Mouse (Mus musculus): ENCODE measurements around the gene Capn7. TPM values are rescaled to one million over a fixed set of nuclear protein-coding genes. Genes with fewer than 3 reads are reported as not detected.

Gene Capn7
- polyA plus RNA-seq, 1 experiment: 6.7 TPM

GRCm38 (mm10) chr14:31402693-31403092 lies 66.3 kb downstream of the Capn7 start:
- no peaks in the 10 kb centered on the region for H3K36me3 ChIP-seq (ENCODE audit: control insufficient read depth, insufficient read depth)
- H3K27me3 ChIP-seq (ENCODE audit: control insufficient read depth, insufficient read depth, insufficient read length): no peaks in the 10 kb centered on the region
- H3K4me3 ChIP-seq (ENCODE audit: insufficient read depth, poor library complexity, severe bottlenecking): no peak overlapping the region
- peaks cover 4% of the 10 kb centered on the region for H3K79me2 ChIP-seq (ENCODE audit: control insufficient read depth, insufficient read depth)
- TF ChIP-seq MYOD1 (IDR thresholded peaks at IDR 0.05; ENCODE audit: control insufficient read depth, insufficient read length, low read depth) (no peak), CEBPB (IDR thresholded peaks at IDR 0.05; ENCODE audit: low read depth) (no peak), FOSL1 (IDR thresholded peaks at IDR 0.05; ENCODE audit: insufficient read depth, low read length, poor library complexity, severe bottlenecking) (no peak), CTCF (IDR thresholded peaks at IDR 0.05; ENCODE audit: control insufficient read depth, insufficient read depth, insufficient read length) (no peak), USF1 (IDR thresholded peaks at IDR 0.05; ENCODE audit: low read depth) (no peak), MYOG (IDR thresholded peaks at IDR 0.05; ENCODE audit: control insufficient read depth, extremely low read depth, insufficient read length) (no peak), MAX (IDR thresholded peaks at IDR 0.05) (no peak)
- no peak overlapping the region for H3ac ChIP-seq (ENCODE audit: control insufficient read depth, insufficient read length, low read depth)
- no peaks in the 10 kb centered on the region for H3K79me3 ChIP-seq (ENCODE audit: low read depth)

DNA sequence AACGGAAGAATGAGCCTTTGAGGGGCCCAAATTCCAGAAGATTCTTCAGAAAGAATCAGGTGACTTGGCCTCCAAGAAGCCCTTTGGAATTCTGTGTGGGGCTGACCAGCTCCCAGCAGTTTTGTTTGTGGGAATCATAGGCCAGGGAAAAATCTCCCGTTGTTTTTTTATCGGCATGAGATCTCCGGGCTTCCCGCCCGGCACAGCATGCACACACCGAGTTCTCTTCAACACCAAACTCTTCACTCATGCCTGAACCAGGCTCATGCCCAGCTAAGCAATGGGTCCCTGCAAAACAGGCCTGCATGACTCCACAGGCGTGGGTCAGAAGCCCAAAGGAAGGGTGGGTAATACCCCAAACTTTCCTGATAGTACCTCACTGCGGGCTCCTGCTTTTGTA lies 67.1 kb downstream of the Capn7 start:
- Histone ChIP-seq H3ac (ENCODE audit: control insufficient read depth, insufficient read length, low read depth) (no peak overlapping the region), H3K36me3 (ENCODE audit: control insufficient read depth, insufficient read depth) (no peaks in the 10 kb centered on the region), H3K27me3 (ENCODE audit: control insufficient read depth, insufficient read depth, insufficient read length) (no peaks in the 10 kb centered on the region), H3K79me2 (ENCODE audit: control insufficient read depth, insufficient read depth) (peaks cover 4% of the 10 kb centered on the region), H3K79me3 (ENCODE audit: low read depth) (peaks cover 2% of the 10 kb centered on the region), H3K4me3 (ENCODE audit: insufficient read depth, poor library complexity, severe bottlenecking) (no peak overlapping the region)
- TF ChIP-seq CEBPB (IDR thresholded peaks at IDR 0.05; ENCODE audit: low read depth) (no peak), USF1 (IDR thresholded peaks at IDR 0.05; ENCODE audit: low read depth) (no peak), FOSL1 (IDR thresholded peaks at IDR 0.05; ENCODE audit: insufficient read depth, low read length, poor library complexity, severe bottlenecking) (no peak), MAX (IDR thresholded peaks at IDR 0.05) (no peak), CTCF (IDR thresholded peaks at IDR 0.05; ENCODE audit: control insufficient read depth, insufficient read depth, insufficient read length) (no peak), MYOD1 (IDR thresholded peaks at IDR 0.05; ENCODE audit: control insufficient read depth, insufficient read length, low read depth) (no peak), MYOG (IDR thresholded peaks at IDR 0.05; ENCODE audit: control insufficient read depth, extremely low read depth, insufficient read length) (no peak)

DNA sequence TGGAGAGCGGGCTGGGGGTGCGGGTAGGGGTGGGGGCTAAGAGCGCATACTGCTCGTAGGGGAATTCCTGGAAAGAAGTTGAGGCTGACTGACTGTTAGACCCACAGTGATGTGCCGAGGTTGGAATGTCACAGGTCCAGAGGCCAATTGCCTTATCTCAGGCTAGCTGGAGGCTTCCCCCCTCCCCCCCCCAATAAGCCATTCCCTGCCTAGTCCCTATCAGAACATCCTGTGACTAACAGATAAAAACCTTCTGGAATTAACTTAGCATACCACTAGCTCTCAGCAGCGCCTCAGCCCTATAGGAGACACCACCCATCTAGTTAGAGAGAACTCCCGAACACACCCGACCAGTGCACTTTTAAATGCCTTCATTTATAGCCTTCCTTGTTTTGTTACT lies 67.6 kb downstream of the Capn7 start:
- no peak overlapping the region for H3ac ChIP-seq (ENCODE audit: control insufficient read depth, insufficient read length, low read depth)
- no peak overlapping the region for H3K4me3 ChIP-seq (ENCODE audit: insufficient read depth, poor library complexity, severe bottlenecking)
- H3K36me3 ChIP-seq (ENCODE audit: control insufficient read depth, insufficient read depth): no peaks in the 10 kb centered on the region

DNA sequence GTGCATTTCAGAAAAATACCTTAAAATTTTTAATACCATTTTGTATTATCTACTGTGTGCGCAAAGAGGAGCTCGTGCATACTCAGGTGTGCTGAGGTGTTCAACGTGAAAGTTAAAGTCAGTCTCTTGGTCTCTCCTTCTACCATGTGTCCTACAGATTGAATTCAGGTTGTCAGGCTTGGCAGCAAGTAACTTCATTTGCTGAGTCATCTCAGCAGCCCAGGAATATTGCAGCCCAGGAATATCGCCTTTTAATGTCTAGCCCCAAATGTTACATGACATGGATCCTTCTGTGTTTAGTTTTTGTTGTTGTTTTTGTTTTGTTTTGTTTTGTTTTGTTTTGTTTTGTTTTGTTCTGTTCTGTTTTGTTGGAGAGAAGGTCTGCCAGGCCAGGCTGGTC lies 68.2 kb downstream of the Capn7 start:
- Histone ChIP-seq H3K27me3 (ENCODE audit: control insufficient read depth, insufficient read depth, insufficient read length) (no peaks in the 10 kb centered on the region), H3ac (ENCODE audit: control insufficient read depth, insufficient read length, low read depth) (no peak overlapping the region), H3K36me3 (ENCODE audit: control insufficient read depth, insufficient read depth) (peaks cover 1% of the 10 kb centered on the region), H3K4me3 (ENCODE audit: insufficient read depth, poor library complexity, severe bottlenecking) (no peak overlapping the region), H3K79me2 (ENCODE audit: control insufficient read depth, insufficient read depth) (peaks cover 4% of the 10 kb centered on the region), H3K79me3 (ENCODE audit: low read depth) (peaks cover 2% of the 10 kb centered on the region)
- no peak for TF ChIP-seq MAX (IDR thresholded peaks at IDR 0.05)
- TF ChIP-seq MYOG (IDR thresholded peaks at IDR 0.05; ENCODE audit: control insufficient read depth, extremely low read depth, insufficient read length): no peak
- TF ChIP-seq MYOD1 (IDR thresholded peaks at IDR 0.05; ENCODE audit: control insufficient read depth, insufficient read length, low read depth): no peak
- TF ChIP-seq CEBPB (IDR thresholded peaks at IDR 0.05; ENCODE audit: low read depth): no peak
- no peak for TF ChIP-seq FOSL1 (IDR thresholded peaks at IDR 0.05; ENCODE audit: insufficient read depth, low read length, poor library complexity, severe bottlenecking)

More for the DNA sequence above, 67.6 kb downstream of the Capn7 start:
- Histone ChIP-seq H3K79me2 (ENCODE audit: control insufficient read depth, insufficient read depth) (peaks cover 4% of the 10 kb centered on the region), H3K27me3 (ENCODE audit: control insufficient read depth, insufficient read depth, insufficient read length) (no peaks in the 10 kb centered on the region), H3K79me3 (ENCODE audit: low read depth) (peaks cover 2% of the 10 kb centered on the region)
- TF ChIP-seq CTCF (IDR thresholded peaks at IDR 0.05; ENCODE audit: control insufficient read depth, insufficient read depth, insufficient read length) (no peak), MYOG (IDR thresholded peaks at IDR 0.05; ENCODE audit: control insufficient read depth, extremely low read depth, insufficient read length) (no peak), MYOD1 (IDR thresholded peaks at IDR 0.05; ENCODE audit: control insufficient read depth, insufficient read length, low read depth) (no peak), CEBPB (IDR thresholded peaks at IDR 0.05; ENCODE audit: low read depth) (no peak), FOSL1 (IDR thresholded peaks at IDR 0.05; ENCODE audit: insufficient read depth, low read length, poor library complexity, severe bottlenecking) (no peak), MAX (IDR thresholded peaks at IDR 0.05) (no peak), USF1 (IDR thresholded peaks at IDR 0.05; ENCODE audit: low read depth) (no peak)

GRCm38 (mm10) chr14:31405652-31406051 lies 69.2 kb downstream of the Capn7 start:
- TF ChIP-seq MAX (IDR thresholded peaks at IDR 0.05) (no peak), CEBPB (IDR thresholded peaks at IDR 0.05; ENCODE audit: low read depth) (no peak), FOSL1 (IDR thresholded peaks at IDR 0.05; ENCODE audit: insufficient read depth, low read length, poor library complexity, severe bottlenecking) (no peak), CTCF (IDR thresholded peaks at IDR 0.05; ENCODE audit: control insufficient read depth, insufficient read depth, insufficient read length) (no peak), MYOD1 (IDR thresholded peaks at IDR 0.05; ENCODE audit: control insufficient read depth, insufficient read length, low read depth) (no peak), USF1 (IDR thresholded peaks at IDR 0.05; ENCODE audit: low read depth) (no peak), MYOG (IDR thresholded peaks at IDR 0.05; ENCODE audit: control insufficient read depth, extremely low read depth, insufficient read length) (no peak)
- H3K79me3 ChIP-seq (ENCODE audit: low read depth): peaks cover 2% of the 10 kb centered on the region
- H3K36me3 ChIP-seq (ENCODE audit: control insufficient read depth, insufficient read depth): peaks cover 4% of the 10 kb centered on the region
- no peak overlapping the region for H3ac ChIP-seq (ENCODE audit: control insufficient read depth, insufficient read length, low read depth)
- peaks cover 4% of the 10 kb centered on the region for H3K79me2 ChIP-seq (ENCODE audit: control insufficient read depth, insufficient read depth)
- H3K4me3 ChIP-seq (ENCODE audit: insufficient read depth, poor library complexity, severe bottlenecking): no peak overlapping the region
- H3K27me3 ChIP-seq (ENCODE audit: control insufficient read depth, insufficient read depth, insufficient read length): no peaks in the 10 kb centered on the region
